Mouse (Mus musculus): ENCODE results near the gene Trmt13. TPM values are rescaled to one million over a fixed set of nuclear protein-coding genes. Genes with fewer than 3 reads are reported as not detected.

The Trmt13 gene
- total and polyA plus RNA-seq, 3 experiments, result 3.8 to 42.9 (median 35.8) TPM

DNA sequence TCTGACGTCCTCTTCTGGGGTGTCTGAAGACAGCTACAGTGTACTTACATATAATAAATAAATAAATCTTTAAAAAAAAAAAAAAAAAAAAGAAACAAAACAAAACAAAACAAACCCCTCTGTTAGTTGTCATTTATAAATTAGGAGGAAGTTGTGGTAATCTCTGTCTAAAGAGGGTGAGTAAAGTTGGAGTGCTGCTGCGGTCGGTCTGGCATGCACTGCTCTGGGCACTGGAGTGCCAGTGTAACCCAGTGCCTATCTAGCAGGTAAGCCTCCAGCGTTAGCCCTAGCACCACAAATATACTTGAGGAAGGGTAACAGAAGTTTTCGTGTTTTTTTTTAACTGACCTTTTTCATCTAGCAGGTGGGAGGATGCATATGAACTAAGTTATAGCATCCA, 13.4 kb downstream of the Trmt13 start:
- peaks cover 56% of the 10 kb centered on the region for H3K36me3 ChIP-seq (replicated peaks)
- DNase-seq (ENCODE audit: low spot score), result no peak
- no peaks in the 10 kb centered on the region for H3K27me3 ChIP-seq (ENCODE audit: insufficient read depth, low read length)
- ATAC-seq (ENCODE audit: extremely low read depth, insufficient number of reproducible peaks, low FRiP score, poor library complexity, severe bottlenecking), result peak; percentile 22; the same call in 1 of the 2 replicates
- H3K9me3 ChIP-seq (replicated peaks), result no peaks in the 10 kb centered on the region
- no peak for TF ChIP-seq CTCF (IDR thresholded peaks at IDR 0.05; ENCODE audit: low read depth, low read length)
- TF ChIP-seq GATA1 (IDR thresholded peaks at IDR 0.05; ENCODE audit: borderline replicate concordance, low read length), result no peak
- TF ChIP-seq GATA2 (IDR thresholded peaks at IDR 0.05; ENCODE audit: borderline replicate concordance, low read depth, low read length), result no peak
- TF ChIP-seq POLR2AphosphoS5 (IDR thresholded peaks at IDR 0.05; ENCODE audit: insufficient replicate concordance, low read depth, low read length), result no peak
- H3K4me1 ChIP-seq (ENCODE audit: insufficient read depth, low read depth, low read length), result peaks cover 32% of the 10 kb centered on the region
- no peak overlapping the region for H3K4me3 ChIP-seq (ENCODE audit: low read depth, low read length)

DNA sequence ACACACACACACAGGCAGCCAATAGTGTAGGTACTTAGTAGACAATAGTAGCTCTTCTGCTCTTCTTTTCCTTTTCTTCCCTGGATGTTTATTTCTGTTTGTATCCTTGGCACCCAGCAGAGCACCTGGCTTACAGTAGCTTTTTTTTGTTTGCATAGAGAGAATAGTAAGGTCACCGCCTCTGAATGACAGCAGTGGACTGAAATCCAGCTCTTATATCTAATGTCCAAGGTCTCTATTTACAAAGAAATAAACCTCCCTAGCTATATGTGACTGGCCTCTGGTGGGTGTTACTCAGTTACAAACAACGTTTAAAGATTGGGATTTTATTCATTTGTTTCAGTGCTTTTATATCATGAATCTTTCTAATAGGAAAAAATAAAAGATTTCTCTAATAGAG, 14.7 kb downstream of the Trmt13 start:
- H3K27me3 ChIP-seq (ENCODE audit: insufficient read depth, low read length), result no peaks in the 10 kb centered on the region
- ATAC-seq (ENCODE audit: extremely low read depth, insufficient number of reproducible peaks, low FRiP score, poor library complexity, severe bottlenecking), result no peak

DNA sequence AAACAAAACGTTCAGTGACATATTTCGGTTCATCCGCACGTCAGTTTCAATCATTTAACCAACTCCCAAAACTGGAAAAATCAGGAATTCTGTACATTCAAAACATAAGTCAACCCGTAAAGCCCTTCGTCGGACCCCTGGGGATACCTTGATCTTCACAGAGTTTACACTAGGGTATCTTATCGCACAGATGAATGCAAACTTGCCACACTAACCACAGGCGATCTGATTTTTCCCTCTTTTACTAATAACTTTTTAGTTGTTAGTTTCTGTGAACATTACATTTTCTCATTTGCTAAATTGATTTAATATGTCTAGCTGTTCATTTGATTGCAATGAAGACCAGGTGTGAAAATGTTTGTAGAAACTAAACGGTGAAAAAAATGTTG, 18.8 kb downstream of the Trmt13 start:
- ATAC-seq (ENCODE audit: extremely low read depth, insufficient number of reproducible peaks, low FRiP score, poor library complexity, severe bottlenecking), result no peak
- peaks cover 30% of the 10 kb centered on the region for H3K4me1 ChIP-seq (ENCODE audit: insufficient read depth, low read depth, low read length)
- no peaks in the 10 kb centered on the region for H3K9me3 ChIP-seq (replicated peaks)
- TF ChIP-seq GATA2 (IDR thresholded peaks at IDR 0.05; ENCODE audit: borderline replicate concordance, low read depth, low read length) (no peak), CTCF (IDR thresholded peaks at IDR 0.05; ENCODE audit: low read depth, low read length) (no peak), TAL1 (conservative IDR thresholded peaks at IDR 0.05; ENCODE audit: low read depth, low read length) (no peak), POLR2AphosphoS5 (IDR thresholded peaks at IDR 0.05; ENCODE audit: insufficient replicate concordance, low read depth, low read length) (no peak), GATA1 (IDR thresholded peaks at IDR 0.05; ENCODE audit: borderline replicate concordance, low read length) (no peak)
- H3K36me3 ChIP-seq (replicated peaks), result peaks cover 35% of the 10 kb centered on the region
- no peak for DNase-seq (ENCODE audit: low spot score)
- no peaks in the 10 kb centered on the region for H3K27me3 ChIP-seq (ENCODE audit: insufficient read depth, low read length)
- peak overlapping the region; percentile 94 for H3K4me3 ChIP-seq (ENCODE audit: low read depth, low read length)

More for the DNA sequence above, 14.7 kb downstream of the Trmt13 start:
- H3K9me3 ChIP-seq (replicated peaks), result no peaks in the 10 kb centered on the region
- H3K4me1 ChIP-seq (ENCODE audit: insufficient read depth, low read depth, low read length), result peaks cover 32% of the 10 kb centered on the region
- H3K36me3 ChIP-seq (replicated peaks), result peaks cover 48% of the 10 kb centered on the region
- no peak for DNase-seq (ENCODE audit: low spot score)
- no peak overlapping the region for H3K4me3 ChIP-seq (ENCODE audit: low read depth, low read length)
- TF ChIP-seq GATA1 (IDR thresholded peaks at IDR 0.05; ENCODE audit: borderline replicate concordance, low read length), result no peak
- TF ChIP-seq GATA2 (IDR thresholded peaks at IDR 0.05; ENCODE audit: borderline replicate concordance, low read depth, low read length), result no peak
- no peak for TF ChIP-seq TAL1 (conservative IDR thresholded peaks at IDR 0.05; ENCODE audit: low read depth, low read length)
- no peak for TF ChIP-seq POLR2AphosphoS5 (IDR thresholded peaks at IDR 0.05; ENCODE audit: insufficient replicate concordance, low read depth, low read length)
- TF ChIP-seq CTCF (IDR thresholded peaks at IDR 0.05; ENCODE audit: low read depth, low read length), result no peak

DNA sequence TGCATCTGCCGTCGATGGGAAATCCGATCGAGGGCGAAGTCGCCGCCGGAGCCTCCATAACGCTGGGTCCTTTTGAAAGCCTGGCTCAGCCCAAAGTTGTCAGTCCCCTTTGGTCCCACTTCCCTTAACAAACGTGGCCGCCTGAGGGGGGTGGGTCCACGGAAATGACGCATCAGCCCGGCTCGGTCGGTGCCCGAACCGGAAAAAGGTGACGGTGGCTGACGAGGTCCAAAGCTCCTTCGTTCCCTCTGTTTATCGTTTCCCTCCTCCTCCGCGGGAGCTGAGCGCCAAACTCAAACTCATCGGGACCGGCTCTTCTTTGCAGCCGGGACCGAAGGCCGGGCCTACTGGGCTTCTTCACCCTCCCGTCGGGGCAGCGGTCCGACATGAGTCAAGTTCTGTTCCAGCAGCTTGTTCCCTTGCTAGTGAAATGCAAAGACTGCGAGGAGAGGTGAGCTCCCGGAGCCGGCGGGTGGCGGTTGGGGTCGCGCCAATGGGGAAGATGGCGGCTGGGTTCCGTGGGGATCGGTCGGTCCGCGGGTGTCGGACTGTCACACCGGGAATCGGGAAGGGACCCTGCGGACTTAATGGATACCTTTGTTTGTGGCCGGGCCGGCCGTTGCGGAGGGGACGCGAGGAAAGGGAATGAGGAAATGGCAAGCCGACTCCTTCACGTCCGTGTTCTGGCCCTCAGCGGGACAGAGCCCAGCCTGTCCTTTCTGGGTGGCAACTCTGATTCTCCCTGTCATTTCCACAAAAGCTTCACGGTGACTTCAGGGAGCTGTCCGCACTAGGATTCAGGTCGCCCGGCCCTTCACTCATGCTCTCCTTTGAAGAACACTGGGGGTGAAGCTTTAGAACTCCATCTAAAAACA, 19.4 kb downstream of the Trmt13 start, which contains the start of gene Sass6:
Gene Sass6 (plus strand): TSS at position 255 of the 875 bp plus-strand sequence.
- Histone ChIP-seq H3K4me3 (ENCODE audit: low read depth, low read length) (peak within 1 kb of the TSS; percentile 94), H3K4me1 (ENCODE audit: insufficient read depth, low read depth, low read length) (peaks cover 30% of the 10 kb centered on the region), H3K36me3 (replicated peaks) (peaks cover 41% of the 10 kb centered on the region), H3K27me3 (ENCODE audit: insufficient read depth, low read length) (no peaks in the 10 kb centered on the region), H3K9me3 (replicated peaks) (no peaks in the 10 kb centered on the region)
- DNase-seq (ENCODE audit: low spot score) (peak; percentile 83), ATAC-seq (ENCODE audit: extremely low read depth, insufficient number of reproducible peaks, low FRiP score, poor library complexity, severe bottlenecking) (peak; percentile 92)
- no peak for TF ChIP-seq GATA2 (IDR thresholded peaks at IDR 0.05; ENCODE audit: borderline replicate concordance, low read depth, low read length)
- no peak for TF ChIP-seq GATA1 (IDR thresholded peaks at IDR 0.05; ENCODE audit: borderline replicate concordance, low read length)
- TF ChIP-seq POLR2AphosphoS5 (IDR thresholded peaks at IDR 0.05; ENCODE audit: insufficient replicate concordance, low read depth, low read length), result no peak
- TF ChIP-seq CTCF (IDR thresholded peaks at IDR 0.05; ENCODE audit: low read depth, low read length), result no peak
- no peak for TF ChIP-seq TAL1 (conservative IDR thresholded peaks at IDR 0.05; ENCODE audit: low read depth, low read length)

DNA sequence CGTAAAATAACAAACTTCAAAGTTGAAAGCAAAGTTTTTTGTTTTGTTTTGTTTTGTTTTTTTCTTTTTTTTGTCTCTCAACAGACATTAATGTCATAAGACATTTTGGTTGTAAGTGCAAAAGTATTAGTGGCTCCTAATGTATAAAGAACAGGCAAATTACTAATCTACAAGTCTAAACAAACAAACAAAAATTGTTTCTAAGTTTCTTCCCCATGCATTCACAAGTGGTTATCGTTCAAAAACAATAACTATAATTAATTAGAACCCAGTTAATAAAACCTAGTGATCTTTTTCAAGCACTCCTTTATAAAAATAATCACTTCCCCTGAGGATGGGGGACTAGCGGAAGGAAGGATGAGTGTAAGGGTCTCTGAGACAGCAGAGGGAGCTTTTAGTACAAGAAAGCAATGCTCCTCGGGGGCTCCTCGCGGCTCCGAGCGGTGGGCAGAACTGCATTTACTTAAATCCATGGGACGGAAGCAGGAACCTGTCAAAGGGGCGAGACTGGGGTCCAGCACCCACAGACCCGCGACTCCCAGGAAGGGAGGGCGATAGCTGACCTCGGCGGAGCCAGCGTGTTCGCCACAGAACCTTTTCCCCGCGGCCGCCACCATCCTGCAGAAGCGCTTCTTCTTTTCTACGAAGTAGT, 20.2 kb downstream of the Trmt13 start:
- ATAC-seq (ENCODE audit: extremely low read depth, insufficient number of reproducible peaks, low FRiP score, poor library complexity, severe bottlenecking), result peak; percentile 36
- DNase-seq (ENCODE audit: low spot score), result peak; percentile 38
- Histone ChIP-seq H3K9me3 (replicated peaks) (no peaks in the 10 kb centered on the region), H3K4me1 (ENCODE audit: insufficient read depth, low read depth, low read length) (peaks cover 29% of the 10 kb centered on the region), H3K4me3 (ENCODE audit: low read depth, low read length) (peak overlapping the region; percentile 94), H3K27me3 (ENCODE audit: insufficient read depth, low read length) (no peaks in the 10 kb centered on the region), H3K36me3 (replicated peaks) (peaks cover 47% of the 10 kb centered on the region)
- TF ChIP-seq GATA1 (IDR thresholded peaks at IDR 0.05; ENCODE audit: borderline replicate concordance, low read length) (no peak), POLR2AphosphoS5 (IDR thresholded peaks at IDR 0.05; ENCODE audit: insufficient replicate concordance, low read depth, low read length) (no peak), CTCF (IDR thresholded peaks at IDR 0.05; ENCODE audit: low read depth, low read length) (no peak), TAL1 (conservative IDR thresholded peaks at IDR 0.05; ENCODE audit: low read depth, low read length) (no peak), GATA2 (IDR thresholded peaks at IDR 0.05; ENCODE audit: borderline replicate concordance, low read depth, low read length) (no peak)

DNA sequence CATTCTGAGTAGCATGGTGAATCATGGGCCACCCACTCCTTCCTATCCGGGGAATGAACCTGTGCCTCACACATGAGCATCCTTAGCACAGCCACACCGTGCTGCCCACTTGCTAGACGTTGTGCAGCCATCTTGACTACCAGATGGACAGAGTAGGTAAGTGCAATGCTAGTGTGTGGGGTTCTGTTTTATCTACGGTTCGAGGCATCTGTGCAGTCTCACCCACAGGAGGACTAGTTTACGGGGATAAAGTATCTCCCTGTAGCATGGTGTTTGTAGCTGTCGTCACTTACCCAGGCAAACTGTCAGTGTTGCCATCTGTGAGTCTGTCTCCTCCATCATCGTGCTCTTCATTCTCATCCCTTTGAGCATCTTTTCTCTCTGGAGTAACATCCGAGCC, 32.2 kb downstream of the Trmt13 start:
- peaks cover 62% of the 10 kb centered on the region for H3K36me3 ChIP-seq (replicated peaks)
- H3K4me1 ChIP-seq (ENCODE audit: insufficient read depth, low read depth, low read length), result peaks cover under 1% of the 10 kb centered on the region; the same call in 1 of the 2 replicates
- no peaks in the 10 kb centered on the region for H3K9me3 ChIP-seq (replicated peaks)
- ATAC-seq (ENCODE audit: extremely low read depth, insufficient number of reproducible peaks, low FRiP score, poor library complexity, severe bottlenecking) (no peak), DNase-seq (ENCODE audit: low spot score) (no peak)
- no peaks in the 10 kb centered on the region for H3K27me3 ChIP-seq (ENCODE audit: insufficient read depth, low read length)
- TF ChIP-seq GATA2 (IDR thresholded peaks at IDR 0.05; ENCODE audit: borderline replicate concordance, low read depth, low read length) (no peak), POLR2AphosphoS5 (IDR thresholded peaks at IDR 0.05; ENCODE audit: insufficient replicate concordance, low read depth, low read length) (no peak), TAL1 (conservative IDR thresholded peaks at IDR 0.05; ENCODE audit: low read depth, low read length) (no peak), GATA1 (IDR thresholded peaks at IDR 0.05; ENCODE audit: borderline replicate concordance, low read length) (no peak), CTCF (IDR thresholded peaks at IDR 0.05; ENCODE audit: low read depth, low read length) (no peak)
- no peak overlapping the region for H3K4me3 ChIP-seq (ENCODE audit: low read depth, low read length)
